Mouse (Mus musculus): ENCODE measurements at regions not wholly inside any gene's neighbourhood (a gene's known extent, or its start where the extent isn't known, plus 50 kb on each side); places are given as distances from the start of the nearest gene placed in this dataset.

DNA sequence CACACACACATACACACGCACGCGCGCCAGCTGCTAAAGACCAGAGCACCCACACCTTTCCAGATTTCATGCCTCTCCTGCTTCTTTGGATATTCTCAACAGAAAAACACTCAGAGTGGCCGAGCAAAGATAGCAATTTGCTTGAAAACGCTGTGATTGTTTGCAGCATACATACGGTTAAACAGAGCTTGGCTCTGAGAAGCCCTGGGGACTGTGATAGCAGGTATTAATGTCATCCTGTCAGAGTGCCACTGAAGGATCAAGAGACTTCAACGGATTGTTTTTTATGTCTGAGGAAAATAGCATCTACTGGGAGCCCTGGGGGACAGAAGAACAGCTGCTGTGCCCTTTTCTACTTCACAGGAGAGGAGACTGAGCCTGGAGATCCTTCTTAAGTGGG is 440.4 kb downstream of the Pdcd6ip start:
- TF ChIP-seq CTCF (IDR thresholded peaks at IDR 0.05; ENCODE audit: low read depth, low read length) = no peak
- TF ChIP-seq POLR2A (IDR thresholded peaks at IDR 0.05; ENCODE audit: insufficient read depth, low read length) = no peak

All from ES-Bruce4 (cell line).